Mouse (Mus musculus) ZHBTc4 (cell line): ENCODE measurements at regions not wholly inside any gene's neighbourhood (a gene's known extent, or its start where the extent isn't known, plus 50 kb on each side); places are given as distances from the start of the nearest gene placed in this dataset.

Experiments used
- DNase-seq: peaks from one replicate; pipeline ENCODE4 v3.0.0-alpha.2; 2011; ENCODE audit warnings: low read depth, low spot score

DNA sequence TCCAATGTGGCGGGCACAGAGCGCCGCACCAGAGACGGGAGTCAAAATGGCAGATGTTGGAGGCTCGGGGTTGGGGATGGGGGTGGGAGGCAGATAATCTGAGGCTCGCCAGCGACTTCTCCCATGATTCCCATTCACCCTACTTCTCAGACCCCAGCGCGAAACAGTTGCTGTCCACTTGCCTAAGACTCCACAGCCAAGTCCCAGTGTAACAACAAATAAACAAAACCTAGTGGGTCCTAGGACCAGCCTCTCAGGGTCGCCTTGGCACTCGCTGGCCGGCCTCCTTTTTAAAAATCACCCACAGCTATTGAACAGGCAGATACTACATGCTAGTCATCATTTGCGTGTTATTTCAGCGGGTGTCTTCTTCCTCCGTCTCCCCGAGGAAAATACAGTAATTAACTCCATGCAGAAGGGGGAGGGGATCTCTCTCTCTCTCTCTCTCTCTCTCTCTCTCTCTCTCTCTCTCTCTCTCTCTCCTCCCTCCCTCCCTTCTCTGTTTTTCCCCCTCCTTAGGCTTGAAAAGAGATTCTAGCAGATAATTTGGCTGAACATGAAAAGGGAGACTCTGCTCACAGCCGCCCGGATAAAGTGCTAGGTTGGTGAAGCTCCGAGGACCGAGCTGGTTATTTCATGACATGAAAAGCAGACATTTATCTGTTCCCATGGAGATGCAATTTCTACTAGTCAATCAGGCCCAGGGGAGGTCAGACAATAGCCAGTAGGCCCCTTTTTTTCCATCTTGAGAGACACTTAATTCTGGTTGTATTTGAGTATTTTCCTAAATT is 71.9 kb upstream of the Zfp217 start:
- no peak for DNase-seq

DNA sequence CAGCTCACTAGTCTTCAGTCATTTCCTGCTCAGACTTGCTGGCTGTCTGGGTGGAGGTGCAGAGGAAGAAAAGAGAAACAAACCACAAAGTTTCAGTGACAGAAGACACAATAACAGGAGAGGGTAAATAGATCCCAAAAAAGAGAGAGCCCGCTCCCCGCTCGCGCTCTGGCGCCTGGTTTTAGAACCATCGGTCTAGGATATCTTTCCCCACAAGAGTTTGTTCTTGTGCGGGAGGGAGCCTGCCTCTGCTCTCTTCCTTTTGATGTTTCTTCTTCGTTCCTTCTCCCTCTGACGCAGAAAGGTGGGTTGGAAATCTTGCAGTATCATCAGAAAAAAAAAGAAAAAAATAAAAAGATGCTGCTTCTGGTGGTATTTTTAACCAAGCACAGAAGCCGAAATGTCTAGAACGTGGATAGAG is 71.3 kb upstream of the Zfp217 start:
- no peak for DNase-seq

DNA sequence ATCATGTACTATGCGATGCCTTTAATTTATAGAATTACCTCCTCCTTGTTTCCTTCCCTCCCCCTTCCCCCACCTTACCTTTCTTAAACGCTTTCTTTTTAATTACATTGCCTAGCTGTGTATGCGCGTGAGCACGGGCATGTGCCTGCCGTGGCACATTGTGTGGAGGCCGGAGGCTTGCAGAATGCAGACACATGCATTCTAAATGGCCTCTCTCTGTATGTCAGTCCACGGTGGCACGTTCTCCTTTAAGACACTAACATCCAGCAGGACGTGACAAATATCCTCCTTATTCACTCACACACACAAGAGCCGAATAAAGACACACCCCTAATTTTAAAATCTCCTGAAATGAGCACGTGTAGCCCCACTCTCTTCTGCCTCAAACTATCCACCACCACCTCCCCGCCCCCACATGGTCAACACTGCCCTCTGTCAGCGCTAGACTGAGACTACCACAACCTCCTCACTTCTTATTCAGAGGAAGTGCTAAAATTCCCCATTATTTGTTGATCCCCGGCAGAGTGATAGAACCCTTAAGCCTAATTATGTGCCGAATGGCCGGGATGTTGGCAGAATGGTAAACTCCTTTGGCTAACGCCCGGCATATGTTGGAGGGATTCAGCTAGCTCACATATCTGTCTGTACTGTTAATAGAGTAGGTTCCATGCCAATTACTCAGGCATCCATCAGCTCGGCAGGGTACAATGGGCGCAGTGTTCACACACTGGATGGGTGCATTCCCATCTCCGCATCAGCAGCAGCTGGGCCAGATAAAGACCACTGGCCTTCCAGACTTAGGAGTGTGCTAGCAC is 70.5 kb upstream of the Zfp217 start:
- no peak for DNase-seq

DNA sequence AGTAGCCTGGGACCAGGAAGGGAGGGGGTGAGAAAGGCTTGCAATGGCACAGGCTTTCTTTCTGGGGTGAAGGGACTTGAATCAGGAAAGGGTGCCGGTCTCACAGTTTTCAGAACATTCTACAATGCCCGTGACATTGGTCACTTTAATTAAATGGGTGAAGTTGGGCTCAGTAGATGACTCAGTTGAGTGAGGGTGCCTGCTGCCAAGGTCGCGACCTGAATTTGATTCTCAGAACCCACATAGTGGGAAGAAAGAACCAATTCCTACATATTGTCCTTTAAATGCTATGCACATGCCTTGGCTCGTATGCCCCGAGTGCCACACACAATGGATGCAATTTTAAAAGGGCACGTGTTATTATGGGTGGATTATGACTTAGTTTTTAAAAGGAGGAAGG is 68.4 kb upstream of the Zfp217 start:
- no peak for DNase-seq

DNA sequence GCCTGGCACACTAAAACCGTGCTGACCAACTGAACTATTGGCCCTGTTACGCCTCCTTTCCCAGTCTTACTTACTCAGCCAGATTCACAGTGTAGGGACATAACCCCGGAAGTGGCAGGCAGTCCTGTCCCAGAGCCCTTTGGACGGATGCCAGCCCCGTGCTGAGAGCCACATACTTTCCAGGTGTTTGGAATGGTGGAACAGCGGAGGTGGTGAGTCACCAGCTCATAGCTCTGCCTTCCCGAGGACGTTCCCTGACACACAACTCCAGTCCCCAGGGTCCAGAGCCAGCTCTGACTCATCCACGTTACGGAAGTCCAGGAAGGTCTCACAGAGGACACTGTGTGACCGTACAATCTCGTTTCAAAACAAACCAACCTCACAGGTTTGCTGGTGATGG is 61.2 kb upstream of the Zfp217 start:
- DNase-seq: no peak

DNA sequence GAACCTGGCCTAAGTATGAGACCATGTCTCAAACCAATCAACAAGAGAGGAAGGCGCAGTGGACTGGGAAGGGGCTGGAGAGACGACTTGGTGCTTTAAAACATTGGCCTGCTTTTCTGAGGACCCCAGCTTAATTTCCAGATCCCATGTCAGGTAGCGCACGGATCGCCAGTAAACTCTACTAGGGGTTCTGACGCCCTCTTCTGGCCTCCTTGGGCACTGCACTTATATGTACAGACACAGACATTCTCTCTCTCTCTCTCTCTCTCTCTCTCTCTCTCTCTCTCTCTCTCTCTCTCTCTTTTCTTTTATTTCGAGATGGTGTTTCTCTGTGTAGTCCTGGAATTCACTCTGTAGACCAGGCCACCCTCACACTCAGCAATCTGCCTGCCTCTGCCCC is 60.0 kb upstream of the Zfp217 start:
- DNase-seq: peak; percentile 85

DNA sequence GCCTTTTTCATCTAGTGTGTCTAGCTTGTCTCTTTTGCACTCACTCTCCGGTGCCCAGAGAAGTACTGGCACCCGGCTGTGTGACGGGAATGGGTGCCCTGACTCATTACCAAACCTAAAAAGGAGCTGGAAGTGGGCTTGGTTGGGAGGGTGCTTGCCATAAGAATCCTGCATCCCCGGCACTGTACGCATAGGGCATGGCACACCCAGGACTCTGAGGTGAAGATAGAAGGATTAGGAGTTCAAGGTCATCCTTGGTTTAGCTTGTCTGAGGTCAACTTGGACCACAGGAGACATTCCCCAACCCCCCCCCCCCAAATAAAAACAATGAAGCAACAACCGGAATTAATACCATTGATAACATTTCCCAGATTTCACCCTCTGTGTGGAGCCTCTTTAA is 59.5 kb upstream of the Zfp217 start:
- DNase-seq: peak; percentile 59

DNA sequence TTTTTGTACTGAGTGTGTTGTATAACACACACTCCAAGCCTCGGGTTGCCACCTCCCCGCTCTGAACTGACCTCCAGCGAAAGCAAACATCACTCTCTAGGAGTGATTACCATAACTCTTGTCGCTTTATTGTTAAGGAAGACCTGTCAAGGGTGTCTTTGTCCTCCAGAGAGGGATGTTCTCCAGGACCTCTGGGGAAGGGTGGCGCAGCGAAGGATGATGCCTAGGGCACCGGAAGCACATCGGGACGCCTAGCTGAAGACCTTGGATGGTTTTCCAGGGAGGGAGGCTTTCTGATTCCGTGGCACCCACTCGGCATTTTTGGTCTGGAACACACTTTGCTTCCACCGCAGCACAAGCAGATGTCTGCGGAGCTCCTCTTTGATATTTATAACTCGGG is 59.0 kb upstream of the Zfp217 start:
- peak; percentile 87 for DNase-seq

DNA sequence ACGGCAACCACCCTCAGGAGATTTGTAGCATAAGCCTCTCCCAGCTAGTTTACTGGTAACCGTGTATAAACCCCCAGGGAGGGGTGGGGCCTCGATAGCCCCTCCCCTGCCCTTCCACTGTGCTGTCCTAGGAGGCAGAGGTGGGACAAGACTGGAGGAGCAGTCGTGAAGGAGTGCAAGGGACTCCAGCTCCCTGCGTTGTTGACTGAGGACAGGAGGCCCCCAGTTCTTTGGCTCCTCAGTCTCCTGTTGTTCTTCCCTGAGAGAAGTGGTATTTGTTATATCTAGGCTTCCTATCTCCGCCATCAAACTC is 58.5 kb upstream of the Zfp217 start:
- DNase-seq: peak; percentile 93

DNA sequence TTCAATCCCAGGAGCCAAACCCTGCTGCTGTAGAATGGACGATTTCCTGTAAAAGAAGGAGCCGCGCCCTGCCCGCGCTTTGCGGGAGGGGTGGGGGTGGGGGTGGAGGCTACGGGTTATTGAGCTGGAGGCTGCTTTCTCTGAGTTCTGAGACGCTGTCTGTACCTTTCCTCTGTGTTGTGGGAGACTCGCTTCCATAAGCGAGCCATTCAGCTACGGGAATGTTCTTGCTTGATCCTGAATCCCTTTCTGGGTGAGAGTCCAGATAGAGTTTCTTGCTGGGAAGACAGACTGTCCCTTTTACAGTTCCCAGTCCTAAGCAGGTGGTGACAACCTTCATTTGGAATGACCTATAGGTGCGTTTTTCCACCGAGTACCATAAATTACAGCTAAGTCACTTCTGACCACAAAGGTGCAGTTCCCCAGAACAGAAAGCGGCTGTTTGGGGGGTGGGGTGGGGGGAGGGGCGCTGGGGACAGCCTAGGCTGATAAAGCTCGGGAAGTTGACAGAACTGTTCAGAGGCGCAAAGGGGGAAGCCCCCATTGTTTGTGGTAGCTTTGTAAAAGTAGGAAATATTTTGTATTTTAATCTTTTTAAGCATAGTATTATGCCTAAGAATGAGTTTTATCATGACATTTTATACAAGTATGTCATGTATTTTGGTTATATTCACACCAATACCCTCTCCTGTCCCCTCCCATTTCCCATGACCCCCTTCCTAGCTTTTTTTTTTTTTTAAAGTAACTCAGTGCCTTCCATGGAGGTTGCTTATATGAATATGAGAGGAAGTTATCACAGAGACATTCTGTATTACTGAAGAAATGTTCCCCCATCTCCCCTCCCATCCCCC is 57.9 kb upstream of the Zfp217 start:
- peak; percentile 89 for DNase-seq

DNA sequence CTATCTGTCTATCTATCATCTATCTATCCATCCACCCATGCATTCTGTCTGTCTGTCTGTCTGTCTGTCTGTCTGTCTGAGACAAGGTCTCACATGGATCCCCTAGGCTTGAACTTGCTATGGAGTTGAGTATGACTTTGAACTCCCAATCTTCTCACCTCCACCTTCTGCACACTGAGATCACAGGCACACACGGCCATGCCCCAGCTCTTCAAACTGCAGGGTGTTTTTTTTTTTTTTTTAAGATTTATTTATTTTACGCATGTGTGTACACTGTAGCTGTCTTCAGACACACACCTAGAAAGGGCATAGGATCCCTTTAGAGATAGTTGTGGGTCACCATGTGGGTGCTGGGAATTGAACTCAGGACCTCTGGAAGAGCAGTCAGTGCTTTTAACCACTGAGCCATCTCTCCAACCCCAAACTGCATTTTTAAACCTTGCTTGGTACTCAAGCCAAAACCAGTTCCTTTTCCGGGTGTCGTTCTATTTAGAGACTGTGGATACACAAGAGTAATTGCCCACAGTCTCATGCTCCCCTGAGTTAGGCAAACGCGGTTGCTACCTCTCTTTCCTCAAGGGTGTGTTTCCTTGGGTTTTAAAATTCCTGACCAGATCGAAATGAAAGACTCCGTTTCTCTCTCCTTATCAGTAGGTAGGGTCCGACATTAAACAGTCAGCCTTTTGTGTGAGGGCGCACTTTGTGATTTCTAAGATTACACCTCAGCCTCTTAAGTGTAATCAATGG is 57.0 kb upstream of the Zfp217 start:
- no peak for DNase-seq

DNA sequence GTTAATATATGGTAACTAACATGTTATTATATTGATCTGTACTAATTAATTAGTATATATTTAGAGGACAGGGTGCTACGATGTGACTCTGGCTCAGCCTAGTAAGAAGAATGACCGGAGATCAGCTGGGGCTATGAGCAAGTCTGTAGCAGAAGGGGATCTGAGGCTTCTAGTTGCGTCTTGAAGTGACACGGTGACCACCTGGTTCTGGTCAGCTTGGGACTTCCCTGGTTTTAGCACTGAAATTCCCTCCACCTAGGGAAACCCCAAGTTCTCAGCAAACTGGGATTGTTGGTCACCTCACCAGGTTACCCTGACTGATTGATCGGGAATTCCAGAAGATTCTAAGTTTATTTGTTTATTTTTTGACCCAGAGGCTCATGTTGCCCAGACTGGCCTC is 55.6 kb upstream of the Zfp217 start:
- no peak for DNase-seq

DNA sequence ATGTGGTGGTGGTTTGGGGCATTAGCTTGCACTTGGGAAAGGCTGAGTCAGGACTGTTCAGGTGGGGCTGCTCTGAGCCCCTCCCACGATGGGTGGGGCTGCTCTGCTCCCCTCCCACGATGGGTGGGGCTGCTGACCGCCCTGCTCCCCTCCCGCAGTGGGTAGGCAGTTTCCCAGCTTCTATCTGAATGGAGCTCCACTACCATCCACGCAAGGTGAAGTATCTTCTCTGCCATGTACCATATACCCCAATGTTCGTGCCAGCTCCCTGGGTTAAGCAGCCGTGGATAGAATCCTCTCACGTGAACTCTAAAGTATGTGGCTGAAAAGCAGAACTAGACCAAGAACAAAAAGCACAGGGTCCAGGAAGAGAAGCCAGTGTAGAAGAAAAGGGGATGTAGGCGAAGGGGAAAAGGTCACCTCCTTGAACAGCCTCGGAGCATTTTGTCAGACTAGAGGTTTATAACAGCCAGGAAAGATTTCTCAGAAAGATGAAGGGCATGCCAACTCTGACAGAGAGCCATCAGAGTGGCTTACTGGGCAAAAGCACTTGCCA is 54.0 kb upstream of the Zfp217 start:
- DNase-seq: peak; percentile 89
